Mouse (Mus musculus): ENCODE results near the gene Jph3.

Jph3 gene

GRCm38 (mm10) chr8:121730170-121730569 lies 747 bp downstream of the Jph3 start:
- DNase-seq (ENCODE audit: low spot score): peak; percentile 57

GRCm38 (mm10) chr8:121730646-121731045 lies 1.2 kb downstream of the Jph3 start:
- DNase-seq (ENCODE audit: low spot score): no peak

- no peak for DNase-seq (ENCODE audit: low spot score)
These were observed 1.6 kb downstream of the Jph3 start for GRCm38 (mm10) chr8:121731060-121731459.

- DNase-seq (ENCODE audit: low spot score): peak; percentile 26
These were observed 2.3 kb downstream of the Jph3 start for GRCm38 (mm10) chr8:121731471-121732333.

- DNase-seq (ENCODE audit: low spot score): no peak
These were observed 2.9 kb downstream of the Jph3 start for GRCm38 (mm10) chr8:121732334-121732665.

- DNase-seq (ENCODE audit: low spot score): no peak
These were observed 4.8 kb downstream of the Jph3 start for GRCm38 (mm10) chr8:121734262-121734661.

- DNase-seq (ENCODE audit: low spot score): peak; percentile 75
These were observed 6.8 kb downstream of the Jph3 start for GRCm38 (mm10) chr8:121736236-121736635.

- DNase-seq (ENCODE audit: low spot score): no peak
These were observed 11.3 kb downstream of the Jph3 start for GRCm38 (mm10) chr8:121740721-121741120.

GRCm38 (mm10) chr8:121749501-121749900 lies 20.1 kb downstream of the Jph3 start:
- DNase-seq (ENCODE audit: low spot score): no peak

GRCm38 (mm10) chr8:121750512-121750911 lies 21.1 kb downstream of the Jph3 start:
- no peak for DNase-seq (ENCODE audit: low spot score)

- peak; percentile 77 for DNase-seq (ENCODE audit: low spot score)
These were observed 22.0 kb downstream of the Jph3 start for GRCm38 (mm10) chr8:121751407-121751806.

GRCm38 (mm10) chr8:121758470-121758869 lies 29.0 kb downstream of the Jph3 start:
- no peak for DNase-seq (ENCODE audit: low spot score)

GRCm38 (mm10) chr8:121760484-121760883 lies 31.1 kb downstream of the Jph3 start:
- DNase-seq (ENCODE audit: low spot score): no peak

- DNase-seq (ENCODE audit: low spot score): peak; percentile 73
These were observed 32.1 kb downstream of the Jph3 start for GRCm38 (mm10) chr8:121761480-121761879.

GRCm38 (mm10) chr8:121762999-121763699 lies 33.7 kb downstream of the Jph3 start:
- peak; percentile 34 for DNase-seq (ENCODE audit: low spot score)

- no peak for DNase-seq (ENCODE audit: low spot score)
These were observed 34.2 kb downstream of the Jph3 start for GRCm38 (mm10) chr8:121763700-121764013.

GRCm38 (mm10) chr8:121765594-121766138 lies 36.2 kb downstream of the Jph3 start:
- DNase-seq (ENCODE audit: low spot score): no peak

- no peak for DNase-seq (ENCODE audit: low spot score)
These were observed 39.7 kb downstream of the Jph3 start for GRCm38 (mm10) chr8:121769095-121769494.

- no peak for DNase-seq (ENCODE audit: low spot score)
These were observed 40.2 kb downstream of the Jph3 start for GRCm38 (mm10) chr8:121769621-121770020.

- DNase-seq (ENCODE audit: low spot score): peak; percentile 43
These were observed 41.7 kb downstream of the Jph3 start for GRCm38 (mm10) chr8:121770845-121771752.

GRCm38 (mm10) chr8:121773876-121774275 lies 44.5 kb downstream of the Jph3 start:
- no peak for DNase-seq (ENCODE audit: low spot score)

- DNase-seq (ENCODE audit: low spot score): no peak
These were observed 53.1 kb downstream of the Jph3 start for GRCm38 (mm10) chr8:121782493-121782892.
